Mouse (Mus musculus) yolk sac, embryonic 10.5 days (tissue): ENCODE measurements around the gene Fam193a.

Experiments used
- DNase-seq: peaks from one replicate; pipeline ENCODE4 v3.0.0-alpha.2; 2017; ENCODE audit warnings: low spot score

Fam193a gene

DNA sequence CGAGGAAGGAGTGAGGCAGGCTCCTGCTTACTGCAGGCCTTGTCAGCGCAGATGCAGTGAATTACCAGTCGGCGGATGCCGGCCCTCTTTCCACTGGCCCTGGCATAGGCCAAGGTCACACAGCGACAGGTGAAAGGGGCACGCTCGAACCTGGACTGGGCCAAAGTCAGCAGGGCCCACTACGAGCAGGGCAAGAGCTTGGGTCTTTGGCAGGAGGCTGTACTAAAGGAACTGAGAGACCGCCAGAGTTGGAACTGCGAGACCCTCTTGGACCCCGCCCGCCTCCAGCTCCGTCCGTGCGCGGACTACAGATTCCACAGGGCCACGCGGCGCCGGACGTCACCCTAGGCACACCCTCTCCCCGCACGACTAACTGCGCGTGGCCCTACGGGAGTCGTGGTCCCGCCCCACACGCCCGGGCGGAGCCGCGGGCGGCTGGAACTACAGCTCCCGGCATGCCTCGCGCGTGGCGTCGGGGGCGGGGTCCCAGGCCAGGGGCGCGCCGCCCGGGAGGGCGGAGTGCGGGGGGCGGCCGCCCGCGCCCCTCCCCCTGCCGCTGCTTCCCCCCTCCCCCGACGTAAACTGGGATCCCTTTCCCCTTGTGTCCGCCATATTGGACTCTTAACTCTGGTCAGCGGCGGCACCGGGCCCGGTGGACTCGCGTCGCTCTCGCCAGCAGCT is at the start of gene Fam193a:
Gene Fam193a (plus strand): TSS at position 593 of the 681 bp plus-strand sequence.
- peak; percentile 96 for DNase-seq

DNA sequence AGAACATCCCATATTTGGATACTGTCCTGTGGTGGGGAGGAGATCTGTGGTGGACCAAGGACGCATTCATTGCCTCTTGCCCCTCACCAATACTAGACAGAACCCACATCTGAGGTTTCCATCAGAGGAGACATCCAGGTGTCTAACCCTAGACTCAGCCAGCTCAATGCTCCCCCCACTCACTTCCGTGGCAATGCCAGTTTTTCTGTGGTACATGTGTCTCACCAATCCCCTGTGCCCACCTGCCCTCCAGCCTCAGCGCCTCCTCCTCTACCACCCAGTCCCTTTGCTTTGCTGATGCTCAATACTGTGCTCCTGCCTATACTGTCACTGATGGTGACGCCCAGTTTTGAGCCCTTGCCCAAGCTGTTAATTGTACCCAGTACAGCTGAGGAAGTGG is 48.5 kb upstream of the Fam193a start:
- no peak for DNase-seq

DNA sequence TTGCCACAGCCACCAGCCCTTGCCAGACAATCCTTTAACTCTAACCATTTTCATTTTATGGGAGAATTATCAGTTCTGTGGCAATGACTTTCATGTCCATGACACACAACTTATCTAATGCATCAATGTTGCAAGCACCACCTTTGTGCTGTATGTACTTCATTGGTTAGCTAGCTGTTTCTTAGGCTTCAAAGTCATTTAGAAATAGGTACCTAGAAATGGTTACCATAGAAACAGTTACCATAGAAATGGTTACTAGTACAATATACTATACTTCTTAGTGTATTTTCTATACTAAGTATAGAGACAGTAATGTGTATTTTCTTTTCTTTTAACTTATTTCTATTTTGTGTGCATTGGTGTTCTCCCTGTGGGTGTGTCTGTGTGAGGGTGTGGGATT is 44.4 kb upstream of the Fam193a start:
- DNase-seq, result no peak

DNA sequence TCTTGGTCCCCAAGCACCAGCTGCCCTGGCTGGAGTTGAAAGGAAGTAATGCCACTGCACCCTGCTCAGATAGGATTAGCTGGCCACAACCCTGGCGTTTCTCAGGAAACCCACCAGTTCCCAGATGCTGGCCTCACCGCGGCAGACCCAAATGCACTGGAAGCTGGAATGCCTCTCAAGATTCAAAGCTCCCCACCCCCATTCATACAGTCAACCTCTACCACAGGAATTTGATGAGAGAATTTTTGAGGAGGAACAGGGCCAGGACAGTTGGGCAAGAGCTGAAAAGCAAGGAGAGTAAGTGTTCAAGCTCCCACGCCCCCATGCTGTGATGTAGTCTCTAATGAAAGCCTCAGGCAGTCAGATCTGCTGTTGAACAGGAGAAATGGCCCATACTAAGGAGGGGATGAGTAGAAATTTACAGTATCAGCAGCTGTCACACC is 43.5 kb upstream of the Fam193a start:
- DNase-seq, result no peak

DNA sequence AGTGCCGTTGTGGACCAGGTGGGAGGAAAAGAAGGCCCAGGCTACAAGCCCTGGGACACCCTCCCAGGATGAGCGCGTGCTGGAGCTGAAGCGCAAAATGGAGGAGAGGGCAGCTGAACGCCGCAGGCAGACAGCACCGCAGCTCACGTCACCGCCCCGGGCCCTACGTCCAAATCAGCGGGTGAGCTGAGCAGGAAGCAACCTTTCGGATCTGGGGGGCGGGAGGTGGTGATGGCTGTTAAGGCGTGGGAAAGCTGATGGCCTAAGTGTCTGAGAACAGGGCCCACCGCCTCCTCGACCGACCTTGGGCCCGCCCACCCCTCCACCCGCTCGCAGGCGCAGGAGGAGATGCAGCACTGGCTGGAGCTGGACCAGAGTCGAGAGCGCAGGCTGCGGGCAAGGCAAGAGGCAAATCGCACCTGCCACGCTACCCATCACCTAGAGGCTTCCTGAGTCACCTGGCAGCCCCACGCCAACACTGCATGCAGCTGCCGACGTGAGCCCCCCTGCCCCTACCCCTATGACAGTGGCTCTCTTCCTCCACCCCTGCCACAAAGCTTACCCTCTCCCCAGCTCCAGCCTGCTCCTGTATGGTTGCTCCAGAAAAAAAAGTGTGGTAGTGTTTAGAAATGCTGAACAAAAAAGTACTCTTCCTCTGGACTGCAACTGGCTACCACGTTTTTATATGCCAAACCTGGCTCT is 42.7 kb upstream of the Fam193a start:
- peak; percentile 45 for DNase-seq

DNA sequence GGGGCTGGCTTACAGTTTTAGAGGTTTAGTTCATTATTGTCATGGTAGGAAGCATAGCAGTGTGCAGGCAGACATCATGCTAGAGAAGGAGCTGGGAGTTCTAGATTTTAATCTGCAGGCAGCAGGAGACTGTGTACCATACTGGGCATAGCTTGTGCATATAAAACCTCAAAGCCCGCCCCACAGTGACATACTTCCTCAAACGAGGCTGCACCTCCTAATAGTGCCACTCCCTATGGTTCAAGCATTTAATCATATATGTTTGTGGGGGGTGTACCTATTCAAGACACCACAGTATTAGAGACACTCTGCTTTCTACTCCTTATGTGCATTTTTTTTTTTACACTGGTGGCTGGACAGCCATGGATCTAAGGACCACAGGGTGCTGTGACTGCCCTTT is 39.6 kb upstream of the Fam193a start:
- no peak for DNase-seq

DNA sequence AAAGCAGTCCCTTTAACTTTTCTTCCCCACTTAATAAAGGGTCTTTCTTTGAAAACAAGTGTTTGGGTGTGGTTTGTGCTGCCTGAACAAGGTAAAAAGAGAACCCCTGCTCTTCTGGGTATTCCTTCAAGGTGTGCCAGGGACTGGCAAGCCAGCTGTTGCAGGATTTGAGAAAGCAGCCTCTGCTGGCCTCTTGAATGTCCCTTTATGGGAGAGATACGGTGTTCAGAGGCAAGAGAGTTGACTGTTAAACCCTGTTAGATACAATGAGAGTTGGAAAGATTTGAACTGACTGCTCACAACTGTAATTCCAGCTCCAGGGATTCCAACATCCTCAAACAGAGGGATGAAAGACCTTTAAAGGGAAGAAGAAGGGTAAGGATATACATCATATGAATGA is 35.7 kb upstream of the Fam193a start:
- DNase-seq, result no peak

DNA sequence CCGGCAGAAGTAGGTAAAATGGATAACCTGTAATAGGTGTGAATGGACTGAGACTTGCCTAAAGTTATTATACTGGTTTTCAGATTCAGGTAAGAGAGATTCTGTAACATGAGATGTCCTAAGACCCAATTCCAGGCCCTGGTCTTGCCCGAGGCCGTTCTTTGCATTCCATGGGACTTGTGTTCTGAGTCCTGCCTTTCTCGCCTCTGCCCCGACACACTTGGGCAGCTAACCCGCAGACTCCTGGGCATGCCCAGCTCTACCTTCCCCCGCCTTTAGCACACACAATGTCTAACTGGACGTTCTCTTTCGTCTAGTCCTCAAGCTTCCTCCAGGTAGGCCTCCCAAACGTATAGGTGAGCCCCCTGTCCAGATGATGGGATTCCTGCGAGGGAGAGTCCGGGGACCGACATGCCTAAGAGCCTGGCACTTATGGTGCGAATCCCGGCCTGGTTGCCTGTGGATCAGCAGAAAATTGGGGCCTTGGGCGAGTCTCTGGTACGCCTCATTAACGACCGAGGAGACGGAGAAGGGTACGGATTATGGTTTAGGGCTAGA is 34.1 kb upstream of the Fam193a start:
- no peak for DNase-seq

DNA sequence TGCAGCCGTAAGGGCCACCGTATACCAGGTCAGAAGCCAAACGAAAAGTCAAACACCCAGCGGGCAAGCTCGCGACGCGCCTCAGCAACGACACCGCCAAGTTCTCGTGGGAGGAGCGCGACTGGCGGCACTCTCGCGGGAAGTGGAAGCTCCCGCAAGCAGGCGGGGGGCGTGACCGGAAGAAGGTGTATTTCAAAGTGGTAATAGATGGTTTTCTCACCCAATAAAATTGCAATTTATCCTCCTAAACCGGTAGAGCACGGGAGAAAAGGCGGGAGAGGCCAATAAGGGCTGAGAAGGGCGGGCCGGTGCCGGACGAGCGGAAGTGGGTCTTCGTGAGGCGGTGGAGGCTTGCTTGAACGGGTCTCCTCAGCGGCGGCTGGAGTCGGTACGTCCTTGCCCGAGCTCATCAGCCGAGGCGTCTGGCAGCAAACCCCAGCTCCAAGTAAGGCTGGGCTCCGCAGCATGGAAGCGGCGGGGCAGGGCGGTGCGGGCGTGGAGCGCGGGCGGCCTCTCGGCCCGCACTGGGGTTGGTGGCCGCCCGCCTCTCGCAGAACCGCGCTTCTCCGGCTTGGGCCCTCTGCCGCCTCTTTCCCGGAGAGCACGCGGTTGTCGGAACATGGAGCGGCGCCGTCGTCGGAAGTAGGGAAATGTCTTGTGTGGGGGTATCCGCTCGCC is 33.5 kb upstream of the Fam193a start, which contains the start of gene Rnf4:
Gene Rnf4 (plus strand): TSS at position 193 of the 678 bp plus-strand sequence.
- DNase-seq, result peak; percentile 97

DNA sequence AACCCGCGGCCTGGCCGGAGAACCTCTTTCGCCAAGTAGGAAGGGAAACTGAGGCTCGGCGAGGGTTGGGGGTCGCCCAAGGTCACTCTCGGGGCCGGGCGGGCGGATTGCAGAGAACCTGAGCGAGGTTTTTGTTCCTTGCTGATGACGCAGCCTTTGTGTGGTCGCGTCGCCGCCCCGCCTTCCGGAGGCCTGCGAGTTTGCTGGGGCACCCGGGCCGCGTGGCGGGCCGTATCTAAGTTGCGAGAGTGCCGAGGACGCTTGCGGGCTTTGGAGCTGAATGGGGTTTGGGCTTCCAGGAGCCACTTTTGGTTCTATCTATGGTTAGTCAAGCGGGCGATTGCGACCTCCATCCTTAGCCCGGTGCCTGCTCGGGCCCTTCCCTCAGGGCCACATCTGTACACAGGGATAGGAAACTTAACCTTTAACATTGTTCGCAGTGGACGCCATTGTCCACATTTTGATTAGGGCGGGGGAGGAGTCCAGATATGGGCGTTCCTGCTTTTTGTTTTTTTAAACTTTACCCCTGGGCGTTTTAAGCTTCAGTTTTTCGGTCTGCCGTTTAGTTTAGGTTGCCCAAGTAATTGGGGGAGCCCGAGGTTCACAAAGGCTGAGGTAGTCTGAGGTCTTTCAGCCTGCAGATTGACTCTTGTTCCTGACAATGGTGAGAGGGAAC is 32.8 kb upstream of the Fam193a start:
- peak; percentile 73 for DNase-seq

DNA sequence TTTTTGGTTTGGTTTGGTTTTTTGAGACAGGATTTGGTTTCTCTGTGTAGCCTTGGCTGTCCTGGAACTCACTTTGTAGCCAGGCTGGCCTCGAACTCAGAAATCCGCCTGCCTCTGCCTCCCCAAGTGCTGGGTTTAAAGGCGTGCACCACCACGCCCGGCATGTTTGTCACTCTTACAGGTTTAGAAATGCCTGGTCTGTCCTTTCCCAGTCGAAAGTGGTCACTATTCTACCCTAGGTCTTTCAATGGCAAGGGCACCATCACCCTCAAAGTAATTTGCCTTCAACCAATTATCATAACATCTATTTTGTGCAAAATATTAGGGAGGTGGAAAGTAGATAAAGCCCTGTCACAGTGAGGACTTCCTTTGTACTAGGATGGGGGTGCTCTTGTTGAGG is 29.5 kb upstream of the Fam193a start:
- no peak for DNase-seq

DNA sequence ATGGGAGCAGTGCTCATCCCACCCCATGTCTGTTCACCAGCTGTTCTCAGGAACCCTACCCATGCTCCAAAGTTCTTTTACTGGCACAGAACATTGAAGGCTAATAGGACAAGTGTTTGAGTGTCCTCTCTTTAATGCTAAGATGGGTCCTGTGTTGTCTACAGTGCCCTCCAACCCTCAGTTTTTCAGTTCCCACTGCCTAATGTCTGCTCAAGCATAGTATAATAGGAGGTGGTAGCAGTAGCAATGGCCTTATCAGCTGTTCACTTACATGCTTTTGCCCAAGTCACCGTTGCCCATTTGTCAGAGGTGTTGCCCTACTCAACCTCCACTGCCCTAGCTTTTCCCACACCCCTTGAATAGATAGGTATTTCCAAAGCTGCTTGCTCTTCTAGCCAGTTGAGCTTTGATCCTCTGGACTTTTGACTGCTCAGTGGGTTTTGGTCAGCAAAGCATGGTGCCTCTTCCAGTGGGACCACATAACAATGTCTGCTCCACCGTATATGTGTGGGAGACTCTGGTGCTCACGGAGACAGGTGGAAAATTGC is 17.6 kb upstream of the Fam193a start:
- DNase-seq, result no peak

DNA sequence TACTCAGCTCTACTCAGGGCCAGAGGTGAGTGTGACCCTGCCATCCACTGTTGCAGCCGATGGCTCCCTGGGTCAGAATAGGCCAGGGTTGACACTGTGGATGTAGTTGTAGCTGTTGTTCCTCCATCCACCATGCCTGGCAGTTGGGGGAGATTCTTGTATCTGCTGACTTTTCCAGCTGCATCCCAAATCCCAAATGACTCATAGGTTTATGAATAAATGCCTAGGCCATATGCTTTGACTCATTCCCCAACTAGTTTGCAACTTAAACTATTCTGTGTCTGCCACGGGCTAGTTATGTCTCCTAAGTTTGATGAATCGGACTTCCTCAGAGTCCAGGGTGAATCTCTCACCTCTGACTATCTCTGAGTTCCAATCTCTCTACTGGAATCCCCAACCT is 9.5 kb upstream of the Fam193a start:
- no peak for DNase-seq

DNA sequence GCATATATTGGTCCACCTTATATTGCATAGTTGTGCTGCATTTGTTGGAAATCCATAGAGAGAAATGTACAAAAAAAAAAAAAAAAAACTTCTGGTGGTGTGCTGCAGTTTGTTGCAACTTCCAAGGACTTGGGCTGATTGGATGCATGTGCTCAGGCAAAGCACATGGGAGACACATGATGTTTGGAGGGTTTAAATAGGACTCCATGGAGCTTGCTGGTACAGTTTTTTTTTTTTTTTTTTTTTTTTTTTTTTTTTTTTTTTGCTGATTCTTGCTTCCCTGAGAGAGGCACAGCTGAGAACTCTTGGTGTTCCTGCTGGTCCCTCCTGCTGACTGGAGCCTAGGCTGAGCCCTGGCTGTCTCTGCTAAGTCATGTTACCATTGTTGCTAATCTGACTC is 6.6 kb upstream of the Fam193a start:
- no peak for DNase-seq

DNA sequence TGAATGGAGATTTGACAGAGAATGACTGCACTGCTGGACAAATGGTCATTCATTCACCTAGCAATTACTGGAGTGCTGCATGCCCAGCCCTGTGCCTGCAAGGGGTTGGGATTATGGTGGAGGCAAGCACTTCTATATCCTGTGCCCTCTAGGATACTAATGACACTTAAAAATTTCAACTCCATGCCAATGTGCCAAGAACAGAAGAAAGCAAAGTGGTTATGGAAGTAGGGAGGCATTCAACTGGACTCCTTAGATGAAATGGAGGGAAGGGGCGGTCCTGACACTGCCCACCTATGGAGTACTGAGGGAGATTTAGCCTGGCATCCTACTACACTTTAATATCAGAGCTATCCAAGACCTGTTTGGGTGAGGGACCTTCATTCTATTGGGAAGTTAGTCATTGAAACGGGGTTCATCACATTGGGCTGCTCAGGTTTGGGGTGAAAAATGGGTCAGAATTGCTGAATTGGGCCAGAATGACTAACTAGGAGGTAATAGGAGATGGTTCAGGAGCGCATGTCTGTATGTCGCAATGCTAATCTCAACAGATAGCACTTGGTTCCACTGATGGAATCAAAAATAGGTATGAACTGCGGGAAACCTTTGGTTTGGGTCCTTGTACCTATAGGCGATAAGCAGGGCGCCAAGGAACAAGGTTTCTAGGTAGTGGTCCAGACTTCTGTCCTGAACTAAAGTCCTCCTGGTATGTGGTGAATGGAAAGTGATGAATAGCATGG is 1.0 kb upstream of the Fam193a start:
- no peak for DNase-seq

DNA sequence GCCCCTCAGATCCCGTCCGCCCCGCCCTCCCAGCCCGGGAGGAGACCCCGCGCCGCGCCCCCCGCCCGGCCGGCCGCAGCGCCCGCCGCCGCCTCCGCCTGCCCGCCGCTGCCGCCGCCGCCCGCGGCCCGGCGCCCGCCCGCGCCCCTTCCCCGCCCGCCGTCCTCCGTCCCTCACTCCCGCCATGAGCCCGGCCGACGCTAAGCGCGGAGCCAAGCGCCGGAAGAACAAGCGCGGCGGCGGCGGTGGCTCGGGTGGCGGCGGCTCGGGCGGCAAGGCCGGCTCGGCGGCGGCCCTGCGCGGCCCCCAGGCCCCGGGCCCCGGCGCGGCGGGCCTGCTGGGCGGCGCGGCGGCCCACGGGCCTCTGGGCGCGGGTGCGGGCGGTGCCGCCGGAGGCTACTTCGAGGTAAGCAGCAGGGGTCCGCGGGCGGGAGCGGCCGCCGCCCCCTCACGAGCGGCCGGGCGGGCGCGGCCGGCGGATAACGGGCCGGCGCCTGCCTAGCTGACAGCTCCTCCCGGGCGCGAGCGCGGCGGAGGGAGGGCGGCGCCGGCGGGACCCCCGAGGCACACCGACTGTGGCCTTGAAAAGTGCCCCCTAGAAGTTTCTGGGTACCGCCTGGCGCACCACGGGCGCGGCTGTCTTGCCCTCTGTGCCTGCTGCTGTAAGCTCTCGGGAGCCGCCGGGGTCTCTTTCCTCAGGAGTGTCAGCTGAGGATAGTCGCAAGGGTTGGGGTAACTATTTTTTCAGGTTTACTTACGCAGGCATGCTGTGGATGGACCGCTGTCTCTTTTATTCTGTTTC is 490 bp downstream of the Fam193a start:
- peak; percentile 12 for DNase-seq

DNA sequence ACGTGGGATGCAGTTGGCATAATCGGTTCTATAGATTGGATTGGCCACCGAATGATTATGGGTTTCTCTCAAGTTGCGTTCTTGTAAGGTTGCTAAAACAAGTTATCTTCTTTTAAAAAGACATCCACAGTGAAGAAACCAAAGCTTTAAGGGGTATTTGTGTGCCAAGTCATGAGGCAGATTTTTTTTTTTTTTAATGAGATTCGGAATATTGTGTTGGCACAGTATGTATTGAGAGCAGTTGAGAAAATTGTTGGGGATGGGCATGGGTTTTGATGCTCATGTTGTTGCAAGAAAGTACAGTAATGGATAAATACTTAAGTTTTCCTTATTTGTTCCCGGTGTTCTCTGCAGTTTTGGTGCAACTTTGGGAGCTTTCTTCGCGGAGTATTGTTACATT is 1.1 kb downstream of the Fam193a start:
- no peak for DNase-seq

DNA sequence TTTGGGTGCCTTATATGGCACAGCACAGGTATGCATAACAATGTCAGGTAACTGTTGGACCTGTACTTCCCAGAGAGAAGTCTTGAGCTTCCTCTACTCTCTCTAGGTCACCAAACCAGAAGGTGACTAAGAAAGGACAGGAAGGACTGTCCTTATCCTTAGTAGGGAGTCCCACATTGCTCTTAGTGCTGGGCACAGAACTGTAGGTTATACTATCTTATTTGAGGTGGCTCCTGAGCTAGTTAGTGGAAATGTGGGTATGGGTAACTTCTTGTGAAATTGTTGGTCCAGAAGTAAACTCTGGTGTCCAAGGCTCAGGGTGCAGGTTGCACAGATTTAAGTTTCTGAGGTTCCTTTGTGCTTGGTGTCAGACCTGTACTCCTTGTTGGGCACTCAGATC is 2.4 kb downstream of the Fam193a start:
- DNase-seq, result no peak

DNA sequence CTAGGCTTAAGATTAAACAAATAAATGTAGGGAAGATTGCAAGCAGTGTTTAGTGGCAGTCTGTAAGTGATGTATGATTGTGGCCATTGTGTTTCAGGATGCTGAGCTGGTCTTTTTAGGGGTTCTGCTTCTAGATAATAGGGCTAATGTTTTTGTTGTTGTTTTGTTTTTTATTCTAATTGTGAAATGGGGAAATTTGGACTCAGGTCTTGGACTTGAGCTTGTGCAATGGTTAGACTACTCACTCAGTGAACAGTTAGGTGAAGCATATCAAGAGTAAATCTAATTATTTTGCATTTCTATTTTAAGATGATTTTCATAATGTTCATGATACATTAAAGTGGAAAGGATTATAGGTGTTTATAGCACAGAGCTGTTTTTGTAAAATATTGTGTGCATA is 2.8 kb downstream of the Fam193a start:
- DNase-seq, result no peak

DNA sequence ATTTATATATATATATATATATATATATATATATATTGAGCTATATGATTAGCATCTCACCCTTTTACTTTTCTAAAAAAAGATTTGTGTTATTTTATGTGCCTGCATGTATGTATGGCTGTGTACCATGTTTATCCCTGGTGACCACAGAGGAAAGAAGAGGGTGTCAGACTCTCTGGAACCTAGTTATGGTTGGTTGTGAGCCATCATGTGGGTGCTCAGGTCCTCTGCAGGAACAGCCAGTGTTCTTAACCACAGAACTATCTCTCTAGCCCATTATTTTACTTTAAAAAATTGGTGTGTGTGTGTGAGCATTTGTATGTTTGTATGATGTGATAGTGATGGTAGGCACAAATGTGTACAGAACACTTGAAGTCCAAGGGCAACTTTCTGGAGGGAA is 9.1 kb downstream of the Fam193a start:
- no peak for DNase-seq
